Mouse (Mus musculus): ENCODE data around the gene Prdx2. TPM values are rescaled to one million over a fixed set of nuclear protein-coding genes. Genes with fewer than 3 reads are reported as not detected.

Gene Prdx2
- polyA plus RNA-seq, 1 experiment = 432 TPM

DNA sequence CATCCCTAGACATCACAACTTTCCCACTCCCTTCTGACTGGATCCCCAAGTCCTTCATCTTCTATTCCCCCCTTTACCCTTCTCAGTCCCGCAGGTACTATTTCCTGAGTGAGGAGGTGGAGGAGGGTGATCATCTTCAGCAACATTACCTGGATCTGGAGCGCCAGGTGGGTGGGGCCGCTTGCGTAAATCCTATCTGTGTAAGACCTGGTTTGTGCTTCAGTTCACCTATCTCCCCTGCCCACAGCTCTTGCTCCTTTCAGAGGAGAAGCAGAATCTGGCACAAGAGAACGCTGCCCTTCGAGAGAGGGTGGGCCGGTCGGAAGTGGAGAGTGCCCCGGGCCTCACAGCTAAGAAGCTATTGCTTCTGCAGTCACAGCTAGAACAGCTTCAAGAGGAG, 25.0 kb downstream of the Prdx2 start:
- Histone ChIP-seq H3K36me3 (ENCODE audit: control insufficient read depth, insufficient read depth) (no peaks in the 10 kb centered on the region), H3K4me3 (no peak overlapping the region), H3K27me3 (ENCODE audit: control insufficient read depth, insufficient read depth, insufficient read length) (no peaks in the 10 kb centered on the region), H3K4me2 (ENCODE audit: low read depth) (no peak overlapping the region), H3K79me2 (ENCODE audit: control insufficient read depth, insufficient read depth) (no peaks in the 10 kb centered on the region), H3ac (ENCODE audit: control insufficient read depth, insufficient read length) (no peak overlapping the region)
- TF ChIP-seq USF1 (IDR thresholded peaks at IDR 0.05; ENCODE audit: low read depth) (no peak), MYOD1 (IDR thresholded peaks at IDR 0.05; ENCODE audit: control insufficient read depth in 1 of 3, insufficient read length in 2 of 3, low read depth in 2 of 3) (no peak), MYOG (IDR thresholded peaks at IDR 0.05; ENCODE audit: control insufficient read depth in 1 of 3, insufficient read depth in 1 of 3, insufficient read length in 2 of 3, low read depth in 2 of 3) (no peak), POLR2AphosphoS2 (IDR thresholded peaks at IDR 0.05; ENCODE audit: insufficient read length, low read depth) (no peak), E2F4 (IDR thresholded peaks at IDR 0.05; ENCODE audit: insufficient read depth) (no peak), POLR2A (IDR thresholded peaks at IDR 0.05; ENCODE audit: insufficient read length, low read depth) (no peak), CEBPB (IDR thresholded peaks at IDR 0.05; ENCODE audit: insufficient read depth, poor library complexity, severe bottlenecking) (no peak), MAX (IDR thresholded peaks at IDR 0.05; ENCODE audit: low read depth) (no peak), TCF3 (IDR thresholded peaks at IDR 0.05; ENCODE audit: insufficient read length, low read depth) (no peak), REST (IDR thresholded peaks at IDR 0.05; ENCODE audit: insufficient read depth, insufficient read length) (no peak), TCF12 (IDR thresholded peaks at IDR 0.05; ENCODE audit: insufficient read depth, poor library complexity, severe bottlenecking) (no peak), SRF (IDR thresholded peaks at IDR 0.05; ENCODE audit: control insufficient read depth, insufficient read length, low read depth) (no peak)

DNA sequence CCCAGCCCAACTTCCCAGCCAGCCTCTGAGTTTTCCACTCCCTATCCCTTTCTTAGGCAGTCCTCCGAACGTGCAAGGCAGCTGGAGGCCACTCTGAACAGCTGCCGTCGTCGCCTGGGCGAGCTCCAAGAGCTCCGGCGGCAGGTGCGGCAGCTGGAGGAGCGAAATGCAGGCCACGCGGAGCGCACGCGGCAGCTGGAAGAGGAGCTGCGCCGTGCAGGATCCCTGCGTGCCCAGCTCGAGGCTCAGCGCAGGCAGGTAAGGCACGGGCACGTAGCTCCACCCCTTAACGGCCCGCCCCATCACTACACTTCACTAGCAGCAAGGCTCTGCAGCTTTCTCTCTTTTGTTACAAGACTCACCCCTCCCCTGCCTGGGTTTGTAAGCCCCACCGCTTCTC, 26.3 kb downstream of the Prdx2 start:
- Histone ChIP-seq H3K79me2 (ENCODE audit: control insufficient read depth, insufficient read depth) (no peaks in the 10 kb centered on the region), H3K36me3 (ENCODE audit: control insufficient read depth, insufficient read depth) (no peaks in the 10 kb centered on the region)

DNA sequence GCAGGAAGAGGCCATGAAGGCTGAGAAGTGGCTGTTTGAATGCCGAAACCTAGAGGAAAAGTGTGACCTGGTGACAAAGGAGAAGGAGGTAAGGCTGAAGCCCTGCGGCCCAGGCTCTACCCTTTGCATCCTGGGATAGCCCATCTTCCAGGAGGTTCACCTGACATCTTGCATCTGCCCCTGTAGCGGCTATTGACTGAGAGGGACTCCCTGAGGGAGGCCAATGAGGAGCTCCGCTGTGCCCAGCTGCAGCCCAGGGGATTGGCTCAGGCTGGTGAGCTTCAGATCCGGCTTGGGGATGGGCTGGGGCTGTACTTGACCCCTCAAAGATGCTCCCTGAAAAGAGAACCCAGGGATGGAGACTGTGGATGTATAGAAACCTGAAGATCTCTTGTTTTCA, 27.6 kb downstream of the Prdx2 start:
- H3K4me3 ChIP-seq = no peak overlapping the region
- no peak overlapping the region for H3K4me2 ChIP-seq (ENCODE audit: low read depth)
- no peaks in the 10 kb centered on the region for H3K36me3 ChIP-seq (ENCODE audit: control insufficient read depth, insufficient read depth)
- H3K79me2 ChIP-seq (ENCODE audit: control insufficient read depth, insufficient read depth) = no peaks in the 10 kb centered on the region
- TF ChIP-seq POLR2AphosphoS2 (IDR thresholded peaks at IDR 0.05; ENCODE audit: insufficient read length, low read depth) (no peak), SRF (IDR thresholded peaks at IDR 0.05; ENCODE audit: control insufficient read depth, insufficient read length, low read depth) (no peak), REST (IDR thresholded peaks at IDR 0.05; ENCODE audit: insufficient read depth, insufficient read length) (no peak)
- H3ac ChIP-seq (ENCODE audit: control insufficient read depth, insufficient read length) = no peak overlapping the region
- H3K27me3 ChIP-seq (ENCODE audit: control insufficient read depth, insufficient read depth, insufficient read length) = no peaks in the 10 kb centered on the region

More for the DNA sequence above, 26.3 kb downstream of the Prdx2 start:
- TF ChIP-seq MYOG (IDR thresholded peaks at IDR 0.05; ENCODE audit: control insufficient read depth in 1 of 3, insufficient read depth in 1 of 3, insufficient read length in 2 of 3, low read depth in 2 of 3) (peak in 2 of 3 experiments; percentile 93 to 97), CEBPB (IDR thresholded peaks at IDR 0.05; ENCODE audit: insufficient read depth, poor library complexity, severe bottlenecking) (no peak), REST (IDR thresholded peaks at IDR 0.05; ENCODE audit: insufficient read depth, insufficient read length) (no peak), MYOD1 (IDR thresholded peaks at IDR 0.05; ENCODE audit: control insufficient read depth in 1 of 3, insufficient read length in 2 of 3, low read depth in 2 of 3) (peak in 2 of 3 experiments; percentile 86 to 95)
- Histone ChIP-seq H3K27me3 (ENCODE audit: control insufficient read depth, insufficient read depth, insufficient read length) (no peaks in the 10 kb centered on the region), H3K4me2 (ENCODE audit: low read depth) (no peak overlapping the region), H3K4me3 (no peak overlapping the region), H3ac (ENCODE audit: control insufficient read depth, insufficient read length) (no peak overlapping the region)

DNA sequence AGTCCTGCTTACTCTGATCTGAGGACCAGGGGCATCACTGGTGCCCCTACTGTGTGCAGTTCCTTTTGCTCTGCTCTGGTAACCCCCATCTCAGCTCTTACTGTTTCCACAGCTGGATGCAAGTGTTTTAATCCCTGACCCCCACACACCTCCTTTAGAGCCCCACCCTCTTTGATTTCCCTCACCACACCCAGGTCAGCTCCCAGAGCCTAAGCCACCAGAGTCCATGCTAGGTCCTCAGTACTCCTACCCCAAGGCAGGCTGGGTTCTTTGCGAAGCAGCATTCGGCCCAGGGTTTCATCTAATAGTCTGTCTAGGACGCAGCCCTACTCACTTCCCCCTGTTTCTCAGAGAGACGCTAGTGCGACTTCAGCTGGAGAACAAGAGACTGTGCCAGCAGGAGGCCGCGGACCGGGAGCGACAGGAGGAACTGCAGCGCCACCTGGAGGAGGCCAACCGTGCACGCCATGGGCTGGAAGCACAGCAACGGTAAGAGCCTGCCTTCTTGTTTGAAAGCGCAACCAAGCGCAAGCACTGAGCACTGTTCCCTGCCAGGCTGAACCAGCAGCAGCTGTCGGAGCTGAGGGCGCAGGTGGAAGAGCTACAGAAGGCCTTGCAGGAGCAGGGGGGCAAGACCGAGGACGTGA, 28.4 kb downstream of the Prdx2 start:
- Histone ChIP-seq H3K4me3 (no peak overlapping the region), H3K79me2 (ENCODE audit: control insufficient read depth, insufficient read depth) (no peaks in the 10 kb centered on the region), H3K36me3 (ENCODE audit: control insufficient read depth, insufficient read depth) (no peaks in the 10 kb centered on the region), H3K27me3 (ENCODE audit: control insufficient read depth, insufficient read depth, insufficient read length) (no peaks in the 10 kb centered on the region), H3K4me2 (ENCODE audit: low read depth) (peak overlapping the region; percentile 51), H3ac (ENCODE audit: control insufficient read depth, insufficient read length) (no peak overlapping the region)
- TF ChIP-seq SRF (IDR thresholded peaks at IDR 0.05; ENCODE audit: control insufficient read depth, insufficient read length, low read depth) (peak; percentile 53), REST (IDR thresholded peaks at IDR 0.05; ENCODE audit: insufficient read depth, insufficient read length) (no peak), MYOD1 (IDR thresholded peaks at IDR 0.05; ENCODE audit: control insufficient read depth in 1 of 3, insufficient read length in 2 of 3, low read depth in 2 of 3) (peak in 1 of 3 experiments; percentile 69), USF1 (IDR thresholded peaks at IDR 0.05; ENCODE audit: low read depth) (no peak), MYOG (IDR thresholded peaks at IDR 0.05; ENCODE audit: control insufficient read depth in 1 of 3, insufficient read depth in 1 of 3, insufficient read length in 2 of 3, low read depth in 2 of 3) (peak in 2 of 3 experiments; percentile 66 to 77)

DNA sequence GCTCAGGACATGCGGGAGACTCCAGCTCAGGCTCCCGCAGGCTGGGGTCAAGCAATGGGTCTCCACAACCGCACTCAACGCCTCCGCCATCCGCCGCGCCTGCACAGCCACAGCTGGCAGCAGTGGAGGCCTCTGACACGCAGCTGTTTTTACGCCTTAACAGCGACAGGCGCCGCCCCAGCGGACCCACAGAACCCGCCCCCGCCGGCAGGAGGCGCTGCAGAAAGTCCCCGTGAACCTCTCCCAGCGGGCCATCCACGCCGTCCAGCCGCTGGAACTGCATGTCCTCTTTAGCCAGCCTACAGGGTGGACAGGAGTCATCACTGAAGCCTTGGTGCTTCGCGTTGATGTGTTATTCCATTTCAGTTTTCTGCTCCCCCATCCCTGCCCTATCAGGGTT, 38.3 kb downstream of the Prdx2 start:
- H3K27me3 ChIP-seq (ENCODE audit: control insufficient read depth, insufficient read depth, insufficient read length) = peaks cover 9% of the 10 kb centered on the region
- no peaks in the 10 kb centered on the region for H3K79me2 ChIP-seq (ENCODE audit: control insufficient read depth, insufficient read depth)
- H3K4me3 ChIP-seq = no peak overlapping the region
- TF ChIP-seq USF1 (IDR thresholded peaks at IDR 0.05; ENCODE audit: low read depth) = no peak
- no peak for TF ChIP-seq SRF (IDR thresholded peaks at IDR 0.05; ENCODE audit: control insufficient read depth, insufficient read length, low read depth)
- TF ChIP-seq REST (IDR thresholded peaks at IDR 0.05; ENCODE audit: insufficient read depth, insufficient read length) = no peak
- TF ChIP-seq MYOG (IDR thresholded peaks at IDR 0.05; ENCODE audit: control insufficient read depth in 1 of 3, insufficient read depth in 1 of 3, insufficient read length in 2 of 3, low read depth in 2 of 3) = no peak
- TF ChIP-seq MYOD1 (IDR thresholded peaks at IDR 0.05; ENCODE audit: control insufficient read depth in 1 of 3, insufficient read length in 2 of 3, low read depth in 2 of 3) = no peak
- no peak for TF ChIP-seq POLR2A (IDR thresholded peaks at IDR 0.05; ENCODE audit: insufficient read length, low read depth)
- no peak for TF ChIP-seq MAX (IDR thresholded peaks at IDR 0.05; ENCODE audit: low read depth)
- TF ChIP-seq TCF3 (IDR thresholded peaks at IDR 0.05; ENCODE audit: insufficient read length, low read depth) = no peak
- no peak for TF ChIP-seq E2F4 (IDR thresholded peaks at IDR 0.05; ENCODE audit: insufficient read depth)
- no peak for TF ChIP-seq CEBPB (IDR thresholded peaks at IDR 0.05; ENCODE audit: insufficient read depth, poor library complexity, severe bottlenecking)
- no peak for TF ChIP-seq POLR2AphosphoS2 (IDR thresholded peaks at IDR 0.05; ENCODE audit: insufficient read length, low read depth)
- no peak for TF ChIP-seq TCF12 (IDR thresholded peaks at IDR 0.05; ENCODE audit: insufficient read depth, poor library complexity, severe bottlenecking)
- no peak overlapping the region for H3ac ChIP-seq (ENCODE audit: control insufficient read depth, insufficient read length)
- no peak overlapping the region for H3K4me2 ChIP-seq (ENCODE audit: low read depth)
- H3K36me3 ChIP-seq (ENCODE audit: control insufficient read depth, insufficient read depth) = no peaks in the 10 kb centered on the region
